Mouse (Mus musculus) right cerebral cortex, postnatal 10 days (tissue): ENCODE results near the gene Cdk17.

ENCODE experiments used
- DNase-seq, 2 experiments: peaks; one replicate each; pipeline ENCODE4 v3.0.0; 2021; ENCODE audit warnings: low spot score in 2 of 2

Gene Cdk17

DNA sequence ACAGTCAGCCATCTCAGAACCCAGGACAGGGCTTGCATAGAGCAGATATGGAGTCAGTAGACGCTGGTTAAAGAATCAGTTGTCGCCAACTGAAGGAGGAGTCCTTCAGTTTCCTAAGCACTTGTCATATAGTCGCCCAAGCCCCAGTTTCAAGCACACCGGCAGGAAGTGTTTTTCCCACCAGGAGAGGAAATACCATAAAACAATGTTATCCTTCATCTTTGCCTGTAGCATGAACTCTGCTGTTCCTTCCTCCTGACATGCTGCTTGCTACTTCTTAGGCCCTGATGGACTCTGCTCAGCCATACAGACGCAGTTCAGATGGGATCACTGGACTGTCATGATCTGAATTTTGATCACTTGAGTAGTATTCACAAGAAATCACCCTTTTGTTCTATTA, 124.8 kb downstream of the Cdk17 start:
- no peak for DNase-seq

- DNase-seq: no peak
These were observed 127.0 kb downstream of the Cdk17 start for GRCm38 (mm10) chr10:93287551-93288145.

DNA sequence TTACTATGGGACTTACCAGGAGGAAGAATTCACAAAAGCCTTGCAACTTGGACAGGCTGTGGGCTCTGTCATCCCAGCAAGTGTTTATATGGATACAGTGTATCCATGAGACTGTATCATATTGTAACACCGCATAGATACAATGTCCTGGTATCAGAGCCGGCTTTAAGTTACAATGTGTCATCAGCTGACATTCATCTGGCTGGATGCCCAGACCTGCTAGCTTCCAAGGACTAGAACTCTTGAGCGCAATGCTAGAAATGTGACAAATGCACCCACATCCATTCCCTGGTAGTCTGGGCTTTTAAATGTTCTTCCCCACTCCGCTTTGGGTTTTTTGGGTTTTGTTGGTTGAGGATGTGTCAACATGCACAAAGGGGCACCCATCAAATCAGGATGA, 127.7 kb downstream of the Cdk17 start:
- DNase-seq: peak; percentile 70 to 81

DNA sequence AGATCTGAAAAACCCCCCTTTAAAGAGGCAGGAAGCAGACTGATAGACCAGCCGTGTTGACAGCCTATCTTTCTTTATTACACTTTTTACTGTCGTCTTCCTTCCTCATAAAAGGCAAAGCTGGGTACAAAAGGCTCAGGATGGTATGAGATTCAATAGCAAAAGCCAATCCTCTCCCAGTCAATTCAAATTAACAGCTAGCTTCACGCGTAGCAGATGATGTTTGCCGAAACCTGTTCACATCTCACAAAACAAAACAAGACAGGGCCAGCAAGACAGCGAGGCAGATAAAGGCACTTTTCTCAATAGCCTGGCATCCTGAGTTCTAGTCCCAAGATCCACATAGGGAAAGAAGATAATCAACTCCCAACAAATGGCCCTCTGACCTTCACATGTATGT, 128.7 kb downstream of the Cdk17 start:
- DNase-seq: no peak

GRCm38 (mm10) chr10:93291352-93291751, 130.7 kb downstream of the Cdk17 start:
- DNase-seq: peak in 1 of 2 experiments; percentile 48

DNA sequence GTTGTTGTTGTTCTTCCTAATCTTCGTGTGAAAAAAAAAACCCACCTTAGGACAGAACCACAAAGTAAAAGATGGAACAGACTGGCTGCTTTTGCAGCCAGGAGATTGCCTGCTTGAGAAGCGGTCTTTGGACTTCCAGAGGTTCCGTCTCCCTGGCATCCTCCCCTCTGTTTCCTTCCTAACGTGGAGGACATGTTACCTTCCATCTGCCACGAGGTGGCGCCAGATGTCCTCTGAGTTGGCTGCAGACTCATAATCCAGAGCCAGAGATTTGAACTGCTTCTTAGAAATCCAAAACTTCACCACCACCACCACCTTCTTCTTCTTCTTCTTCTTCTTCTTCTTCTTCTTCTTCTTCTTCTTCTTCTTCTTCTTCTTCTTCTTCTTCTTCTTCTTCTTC, 131.2 kb downstream of the Cdk17 start:
- peak; percentile 89 to 93 for DNase-seq

GRCm38 (mm10) chr10:93293621-93294020, 132.9 kb downstream of the Cdk17 start:
- no peak for DNase-seq

DNA sequence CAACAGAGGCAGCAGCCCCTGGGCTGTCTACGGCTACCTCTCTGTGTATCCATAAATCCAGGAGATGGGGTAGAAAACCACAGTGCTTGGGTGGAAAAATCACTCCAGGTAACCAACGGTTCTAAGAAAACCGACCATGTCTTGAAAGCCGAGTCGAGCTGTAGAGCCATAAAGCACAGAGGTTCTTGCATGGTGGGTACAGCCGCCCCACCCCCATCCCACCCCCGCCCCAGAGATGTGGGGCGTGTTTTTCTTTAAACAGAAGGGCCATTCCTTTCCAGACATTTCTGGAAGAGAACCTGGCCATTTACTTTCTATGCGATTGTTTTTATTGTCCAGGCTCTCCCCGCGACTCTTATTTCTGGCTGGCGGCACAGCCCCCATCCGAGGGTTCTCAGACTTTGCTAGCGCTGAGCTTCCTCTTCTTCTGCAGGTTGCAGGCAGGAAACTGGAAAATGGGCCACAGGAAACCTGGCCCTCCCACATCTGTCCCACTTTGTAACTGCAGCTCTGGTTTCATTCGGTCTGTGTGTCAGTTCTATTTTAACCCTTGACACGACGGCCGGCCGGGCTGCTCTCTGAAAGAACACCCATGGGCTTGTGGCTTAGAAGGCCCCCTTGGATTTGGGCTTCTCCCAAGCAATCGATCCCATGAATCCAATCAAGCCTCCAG, 134.0 kb downstream of the Cdk17 start:
- no peak for DNase-seq

DNA sequence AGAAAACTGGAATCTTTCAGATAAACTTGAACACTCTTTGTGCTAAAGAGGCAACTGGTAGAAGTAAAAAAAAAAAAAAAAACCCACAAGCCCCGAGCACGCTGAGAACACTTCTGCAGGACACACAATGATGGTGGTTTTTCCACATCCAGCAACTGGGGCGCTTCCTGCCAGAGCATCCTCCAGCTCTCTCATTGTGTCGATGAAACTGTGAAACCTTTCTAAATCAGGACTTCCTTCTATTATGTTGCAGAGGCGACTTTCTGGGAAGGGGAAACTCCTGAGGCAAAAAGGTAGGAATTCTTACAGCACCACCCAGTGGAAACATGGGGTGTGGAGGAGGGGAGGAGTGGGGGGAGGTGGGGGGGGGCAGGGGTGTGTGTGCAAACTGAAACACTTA, 137.1 kb downstream of the Cdk17 start:
- DNase-seq: no peak

DNA sequence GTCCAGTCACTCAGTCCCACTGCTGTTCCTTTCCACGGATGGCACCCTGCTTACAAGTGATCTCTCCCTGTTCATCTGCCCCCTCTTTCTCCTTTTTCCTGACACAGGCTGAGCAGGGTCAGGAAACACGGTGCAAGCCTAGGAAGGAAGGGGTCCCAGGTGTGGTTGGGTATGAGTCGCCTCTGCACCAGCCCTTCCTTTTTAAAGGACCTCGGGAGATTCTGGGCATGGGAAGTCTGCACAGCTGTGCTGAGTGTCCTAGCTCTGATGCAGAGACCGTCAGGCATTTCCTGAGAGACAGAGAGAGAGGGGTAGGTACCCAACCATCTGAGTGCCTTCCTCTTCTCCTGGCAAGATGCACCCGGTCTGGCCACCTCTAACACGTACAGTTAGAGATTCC, 137.5 kb downstream of the Cdk17 start:
- no peak for DNase-seq

GRCm38 (mm10) chr10:93301831-93302230, 141.2 kb downstream of the Cdk17 start:
- DNase-seq: no peak

GRCm38 (mm10) chr10:93303231-93303630, 142.6 kb downstream of the Cdk17 start:
- DNase-seq: no peak

GRCm38 (mm10) chr10:93305946-93306345, 145.3 kb downstream of the Cdk17 start:
- DNase-seq: no peak

DNA sequence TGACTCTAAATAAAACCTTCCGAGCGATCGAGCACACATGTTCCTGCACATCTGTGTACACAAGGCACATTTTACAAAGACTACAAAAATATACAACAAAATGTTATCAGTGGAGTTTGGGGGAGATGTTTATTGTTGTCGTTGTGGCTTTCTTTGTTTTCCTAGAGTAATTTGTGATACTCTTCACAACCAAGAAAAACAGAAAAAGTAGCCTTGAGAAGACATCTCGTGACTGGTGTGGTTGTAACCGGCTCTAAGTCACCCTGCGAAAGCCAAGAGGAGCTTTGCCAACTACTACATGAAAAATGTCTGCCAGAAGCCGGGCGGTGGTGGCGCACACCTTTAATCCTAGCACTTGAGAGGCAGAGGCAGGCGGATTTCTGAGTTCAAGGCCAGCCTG, 145.7 kb downstream of the Cdk17 start:
- no peak for DNase-seq

GRCm38 (mm10) chr10:93309131-93309933, 148.7 kb downstream of the Cdk17 start:
- DNase-seq: peak; percentile 77 to 80

GRCm38 (mm10) chr10:93309934-93310621, 149.4 kb downstream of the Cdk17 start:
- peak in 1 of 2 experiments; percentile 47 for DNase-seq

DNA sequence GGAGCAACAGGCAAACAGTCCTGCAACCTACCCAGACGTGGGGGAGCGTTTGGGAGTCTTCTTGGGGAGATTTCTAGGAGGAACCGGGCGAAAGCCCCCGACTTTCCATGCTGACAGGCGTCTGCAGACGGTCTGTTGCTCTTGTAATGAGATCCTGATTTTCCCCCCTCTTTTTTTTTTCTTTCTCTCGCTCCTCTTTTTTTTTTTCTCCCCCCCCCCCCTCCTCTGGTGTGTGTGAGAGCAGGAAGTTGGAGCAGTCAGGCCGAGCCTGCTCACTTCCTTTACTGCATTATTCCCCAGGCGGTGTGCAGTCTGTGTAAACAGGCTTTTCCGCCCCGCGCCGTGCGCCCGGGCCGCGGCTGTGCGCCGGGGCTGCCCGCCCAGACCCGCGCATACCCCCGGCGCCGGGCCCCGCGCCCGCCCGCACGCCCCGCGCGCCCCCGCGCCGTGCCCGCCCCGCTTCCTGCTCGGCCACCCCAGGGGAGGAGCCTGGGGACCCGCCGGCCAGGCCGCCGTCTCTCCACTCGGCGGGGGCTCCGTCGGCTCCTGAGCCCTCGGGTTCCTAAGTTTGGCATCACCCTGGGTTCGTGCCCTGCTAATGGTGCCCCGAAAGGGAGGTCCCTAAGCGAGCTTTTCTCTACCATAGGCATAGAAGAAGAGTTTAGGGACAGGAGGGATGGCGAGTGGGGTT, 150.2 kb downstream of the Cdk17 start, which contains the start of gene Elk3:
Gene Elk3, minus strand, starts transcription at position 415 of the 691 bp plus-strand sequence.
- DNase-seq: peak in 1 of 2 experiments; percentile 49

DNA sequence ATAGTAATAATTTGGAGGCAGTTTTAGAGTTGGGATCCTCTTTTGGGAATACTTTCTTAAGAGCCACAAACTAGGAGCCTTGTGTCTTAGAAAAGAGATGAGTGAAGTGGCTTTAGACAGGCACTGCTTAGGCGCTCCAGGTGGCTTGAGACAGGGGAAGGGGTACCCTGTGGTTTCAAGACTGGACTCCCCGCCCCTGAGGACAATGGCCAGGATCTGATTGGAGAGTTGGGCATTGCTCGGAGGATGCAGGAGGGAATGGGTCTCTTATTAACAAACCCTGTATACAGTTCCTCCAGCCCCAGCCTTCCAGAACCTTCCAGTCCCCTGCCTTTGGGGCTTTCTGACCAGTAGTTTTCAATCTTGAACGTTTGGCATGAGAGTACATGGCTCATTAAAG, 150.9 kb downstream of the Cdk17 start:
- no peak for DNase-seq
